11 mouse cellular contexts compared by ENCODE assay signal in genomic region chr5:115143552-115143951, GRCm38 (mm10). TPM values are rescaled to one million over a fixed set of nuclear protein-coding genes. Genes with fewer than 3 reads are reported as not detected.
DNase-seq lines count a peak whose midpoint lies in the region; ATAC-seq and TF ChIP-seq lines count a peak whose summit lies in the region.
"Had no signal": no experiment of that assay in that cellular context is flagged by ENCODE, and none has a peak within 500 bp of the region (broad histone marks: within the 10 kb centered on the region; RNA-seq: fewer than 3 reads in every experiment).

No protein-coding gene starts in this region.

- no peak for ATAC-seq in cerebellum, adult (ENCODE audit: insufficient number of reproducible peaks, low FRiP score, low TSS enrichment)
- no peak for ATAC-seq in hindbrain, embryonic 13.5 days (ENCODE audit: low FRiP score)
- ATAC-seq in hindbrain, embryonic 14.5 days (ENCODE audit: low FRiP score) = no peak
- ATAC-seq in neural tube, embryonic 15.5 days (ENCODE audit: low FRiP score) = no peak
- 0 out of 2 replicates have a peak, but pooled peaks have one; percentile 56 for ATAC-seq in midbrain, embryonic 16.5 days

- TF ChIP-seq POLR2A in cerebellum, adult 2 months (IDR thresholded peaks at IDR 0.05; ENCODE audit: borderline replicate concordance, insufficient read depth, low read length) = no peak

- 8% methylated on average over 10 of the region's 10 CpGs for WGBS in cerebellum, adult 2 months
- WGBS in hindbrain, embryonic 13.5 days = 82% methylated on average over 10 of the region's 10 CpGs
- WGBS in hindbrain, embryonic 14.5 days = 75% methylated on average over 10 of the region's 10 CpGs
- WGBS in neural tube, embryonic 15.5 days = 78% methylated on average over 10 of the region's 10 CpGs
- WGBS in midbrain, embryonic 16.5 days = 77% methylated on average over 10 of the region's 10 CpGs

- H3K9ac ChIP-seq in hindbrain, embryonic 13.5 days = no peak overlapping the region
- H3K9ac ChIP-seq in hindbrain, embryonic 14.5 days = no peak overlapping the region
- 0 out of 2 replicates have a peak overlapping the region, but pooled peaks have one; percentile 10 for H3K9ac ChIP-seq in neural tube, embryonic 15.5 days (replicated peaks)
- H3K9ac ChIP-seq in midbrain, embryonic 16.5 days (ENCODE audit: low read depth, low read length) = no peak overlapping the region
- H3K9ac ChIP-seq: lung, embryonic 14.5 days had no signal

- peak; percentile 53 to 58 for DNase-seq in cerebellum, adult 2 months
- DNase-seq in hindbrain, embryonic 14.5 days (ENCODE audit: low spot score) = no peak
- no peak for DNase-seq in neural tube, embryonic 10.5 days (ENCODE audit: extremely low spot score, low spot score)
- DNase-seq in urinary bladder, adult 2 months (ENCODE audit: low spot score) = no peak
- DNase-seq: kidney, postnatal 4 days; lung, embryonic 14.5 days; retina, postnatal 1 day had no signal

- H3K36me3 ChIP-seq in hindbrain, embryonic 13.5 days = peaks cover 48% of the 10 kb centered on the region
- H3K36me3 ChIP-seq in hindbrain, embryonic 14.5 days (replicated peaks; ENCODE audit: control insufficient read depth, insufficient read depth) = peaks cover 46% of the 10 kb centered on the region
- H3K36me3 ChIP-seq in neural tube, embryonic 15.5 days = peaks cover 44% of the 10 kb centered on the region
- peaks cover 19% of the 10 kb centered on the region for H3K36me3 ChIP-seq in midbrain, embryonic 16.5 days (ENCODE audit: control insufficient read depth, insufficient read depth, low read length)

- H3K9me3 ChIP-seq in hindbrain, embryonic 13.5 days = no peaks in the 10 kb centered on the region
- no peaks in the 10 kb centered on the region for H3K9me3 ChIP-seq in hindbrain, embryonic 14.5 days (ENCODE audit: control insufficient read depth, low read length)
- no peaks in the 10 kb centered on the region for H3K9me3 ChIP-seq in neural tube, embryonic 15.5 days (replicated peaks)
- H3K9me3 ChIP-seq in midbrain, embryonic 16.5 days (replicated peaks; ENCODE audit: control insufficient read depth, low read length, poor library complexity, severe bottlenecking) = no peaks in the 10 kb centered on the region

- no peak overlapping the region for H3K4me3 ChIP-seq in cerebellum, adult 2 months (replicated peaks; ENCODE audit: insufficient read depth, low read depth, low read length)
- no peak overlapping the region for H3K4me3 ChIP-seq in hindbrain, embryonic 13.5 days
- H3K4me3 ChIP-seq in hindbrain, embryonic 14.5 days (replicated peaks; ENCODE audit: low read length) = no peak overlapping the region
- H3K4me3 ChIP-seq in neural tube, embryonic 15.5 days (replicated peaks) = no peak overlapping the region
- no peak overlapping the region for H3K4me3 ChIP-seq in midbrain, embryonic 16.5 days (ENCODE audit: low read depth, low read length)

- no peak overlapping the region for H3K4me2 ChIP-seq in hindbrain, embryonic 13.5 days
- H3K4me2 ChIP-seq in hindbrain, embryonic 14.5 days (replicated peaks) = no peak overlapping the region
- H3K4me2 ChIP-seq in neural tube, embryonic 15.5 days = no peak overlapping the region
- no peak overlapping the region for H3K4me2 ChIP-seq in midbrain, embryonic 16.5 days (ENCODE audit: low read length)
- H3K4me2 ChIP-seq: lung, embryonic 14.5 days had no signal

- no peaks in the 10 kb centered on the region for H3K27me3 ChIP-seq in cerebellum, adult 2 months (ENCODE audit: control insufficient read depth, insufficient read depth, low read length)
- H3K27me3 ChIP-seq in hindbrain, embryonic 13.5 days = no peaks in the 10 kb centered on the region
- no peaks in the 10 kb centered on the region for H3K27me3 ChIP-seq in hindbrain, embryonic 14.5 days (ENCODE audit: control insufficient read depth, insufficient read depth, low read length)
- H3K27me3 ChIP-seq in neural tube, embryonic 15.5 days (replicated peaks) = no peaks in the 10 kb centered on the region
- H3K27me3 ChIP-seq in midbrain, embryonic 16.5 days (ENCODE audit: control insufficient read depth, insufficient read depth, low read depth, low read length) = no peaks in the 10 kb centered on the region

- no peak for TF ChIP-seq CTCF in cerebellum, adult 2 months (IDR thresholded peaks at IDR 0.05; ENCODE audit: borderline replicate concordance, insufficient read depth, low read depth, low read length)

- peak overlapping the region; percentile 4; the same call in 1 of the 2 replicates for H3K27ac ChIP-seq in cerebellum, adult 2 months (ENCODE audit: insufficient read depth, low read length)
- H3K27ac ChIP-seq in hindbrain, embryonic 13.5 days = 0 out of 2 replicates have a peak overlapping the region, but pooled peaks have one; percentile 13
- H3K27ac ChIP-seq in hindbrain, embryonic 14.5 days = no peak overlapping the region
- peak overlapping the region; percentile 33; the same call in 1 of the 2 replicates for H3K27ac ChIP-seq in neural tube, embryonic 15.5 days (replicated peaks)
- no peak overlapping the region for H3K27ac ChIP-seq in midbrain, embryonic 16.5 days (ENCODE audit: low read length)

- H3K4me1 ChIP-seq in cerebellum, adult 2 months (ENCODE audit: control insufficient read depth, insufficient read depth, low read length) = peaks cover 15% of the 10 kb centered on the region
- no peaks in the 10 kb centered on the region for H3K4me1 ChIP-seq in hindbrain, embryonic 13.5 days (replicated peaks)
- H3K4me1 ChIP-seq in hindbrain, embryonic 14.5 days (replicated peaks; ENCODE audit: control insufficient read depth, insufficient read depth, low read length) = no peaks in the 10 kb centered on the region
- H3K4me1 ChIP-seq in neural tube, embryonic 15.5 days = peaks cover 8% of the 10 kb centered on the region
- H3K4me1 ChIP-seq in midbrain, embryonic 16.5 days (ENCODE audit: control insufficient read depth, insufficient read depth, low read length) = no peaks in the 10 kb centered on the region; the same call in 1 of the 2 replicates

RNA-seq across cellular contexts. Expression of gene Unc119b, which starts 8.8 kb away (rescaled TPM):
- polyA plus RNA-seq in cerebellum, adult 2 months (2012; rRNA removed) = 34.0 and 36.1 TPM in 2 replicates
- polyA plus RNA-seq in hindbrain, embryonic 13.5 days (2015; fragmentation: Nextera tagmentation; extraction: Ambion mirVana) = 36.7 and 38.0 TPM in 2 replicates
- 31.2 and 39.0 TPM in 2 replicates for polyA plus RNA-seq in hindbrain, embryonic 14.5 days (2014; fragmentation: Nextera tagmentation; extraction: Ambion mirVana)
- 31.1 and 31.8 TPM in 2 replicates for polyA plus RNA-seq in neural tube, embryonic 15.5 days (2015; fragmentation: Nextera tagmentation; extraction: Ambion mirVana)
- polyA plus RNA-seq in midbrain, embryonic 16.5 days (2015; fragmentation: Nextera tagmentation; extraction: Ambion mirVana) = 27.7 and 30.5 TPM in 2 replicates
- 24.0 and 27.4 TPM in 2 replicates for polyA plus RNA-seq in urinary bladder, adult 2 months (2012; rRNA removed)

RNA-seq across cellular contexts. Expression of gene Mlec, which starts 14.4 kb away (rescaled TPM):
- 66.0 and 80.2 TPM in 2 replicates for polyA plus RNA-seq in cerebellum, adult 2 months (2012; rRNA removed)
- polyA plus RNA-seq in hindbrain, embryonic 13.5 days (2015; fragmentation: Nextera tagmentation; extraction: Ambion mirVana) = 22.3 and 27.2 TPM in 2 replicates
- 21.0 and 26.4 TPM in 2 replicates for polyA plus RNA-seq in hindbrain, embryonic 14.5 days (2014; fragmentation: Nextera tagmentation; extraction: Ambion mirVana)
- polyA plus RNA-seq in neural tube, embryonic 15.5 days (2015; fragmentation: Nextera tagmentation; extraction: Ambion mirVana) = 34.3 and 40.4 TPM in 2 replicates
- polyA plus RNA-seq in midbrain, embryonic 16.5 days (2015; fragmentation: Nextera tagmentation; extraction: Ambion mirVana) = 22.9 and 25.4 TPM in 2 replicates
- 82.1 and 95.2 TPM in 2 replicates for polyA plus RNA-seq in urinary bladder, adult 2 months (2012; rRNA removed)

RNA-seq across cellular contexts. Expression of gene Acads, which starts 24.4 kb away (rescaled TPM):
- polyA plus RNA-seq in cerebellum, adult 2 months (2012; rRNA removed) = 14.9 and 16.1 TPM in 2 replicates
- 24.4 and 25.2 TPM in 2 replicates for polyA plus RNA-seq in hindbrain, embryonic 13.5 days (2015; fragmentation: Nextera tagmentation; extraction: Ambion mirVana)
- polyA plus RNA-seq in hindbrain, embryonic 14.5 days (2014; fragmentation: Nextera tagmentation; extraction: Ambion mirVana) = 11.1 and 12.5 TPM in 2 replicates
- polyA plus RNA-seq in neural tube, embryonic 15.5 days (2015; fragmentation: Nextera tagmentation; extraction: Ambion mirVana) = 22.2 and 35.9 TPM in 2 replicates
- 14.2 and 15.8 TPM in 2 replicates for polyA plus RNA-seq in midbrain, embryonic 16.5 days (2015; fragmentation: Nextera tagmentation; extraction: Ambion mirVana)
- polyA plus RNA-seq in urinary bladder, adult 2 months (2012; rRNA removed) = 54.0 and 60.2 TPM in 2 replicates

RNA-seq across cellular contexts. Expression of gene Gm10401, which starts 45.5 kb away (rescaled TPM):
- polyA plus RNA-seq in cerebellum, adult 2 months (2012; rRNA removed) = not detected in 2 replicates
- polyA plus RNA-seq in hindbrain, embryonic 13.5 days (2015; fragmentation: Nextera tagmentation; extraction: Ambion mirVana) = 42.7 and 44.4 TPM in 2 replicates
- polyA plus RNA-seq in hindbrain, embryonic 14.5 days (2014; fragmentation: Nextera tagmentation; extraction: Ambion mirVana) = 49.1 and 53.0 TPM in 2 replicates
- polyA plus RNA-seq in neural tube, embryonic 15.5 days (2015; fragmentation: Nextera tagmentation; extraction: Ambion mirVana) = 36.7 and 40.5 TPM in 2 replicates
- polyA plus RNA-seq in midbrain, embryonic 16.5 days (2015; fragmentation: Nextera tagmentation; extraction: Ambion mirVana) = 34.8 and 43.1 TPM in 2 replicates
- polyA plus RNA-seq in urinary bladder, adult 2 months (2012; rRNA removed) = 0.23 TPM in 1 of 2 replicates, not detected in the other

RNA-seq across cellular contexts. Expression of gene Cabp1, which starts 50.6 kb away (rescaled TPM):
- polyA plus RNA-seq in cerebellum, adult 2 months (2012; rRNA removed) = 278 and 294 TPM in 2 replicates
- 12.4 and 13.0 TPM in 2 replicates for polyA plus RNA-seq in hindbrain, embryonic 13.5 days (2015; fragmentation: Nextera tagmentation; extraction: Ambion mirVana)
- polyA plus RNA-seq in hindbrain, embryonic 14.5 days (2014; fragmentation: Nextera tagmentation; extraction: Ambion mirVana) = 17.7 and 22.8 TPM in 2 replicates
- 17.4 and 23.1 TPM in 2 replicates for polyA plus RNA-seq in neural tube, embryonic 15.5 days (2015; fragmentation: Nextera tagmentation; extraction: Ambion mirVana)
- 5.2 and 5.3 TPM in 2 replicates for polyA plus RNA-seq in midbrain, embryonic 16.5 days (2015; fragmentation: Nextera tagmentation; extraction: Ambion mirVana)
- polyA plus RNA-seq in urinary bladder, adult 2 months (2012; rRNA removed) = 3.6 and 3.9 TPM in 2 replicates

Comparison
In these comparisons a context has a peak if more than half of its experiments do, and no peak if none do; other contexts are left out.
1. H3K27ac ChIP-seq: peak in cerebellum, adult 2 months (single experiment), hindbrain, embryonic 13.5 days (single experiment) and neural tube, embryonic 15.5 days (single experiment); none in hindbrain, embryonic 14.5 days (single experiment) and midbrain, embryonic 16.5 days (single experiment).
2. DNase-seq: peak in cerebellum, adult 2 months (2 of 2); none in hindbrain, embryonic 14.5 days (single experiment), neural tube, embryonic 10.5 days (single experiment) and urinary bladder, adult 2 months (single experiment).